Mouse (Mus musculus) lung, embryonic 15.5 days (tissue): ENCODE data around the gene Kif26a. TPM values are rescaled to one million over a fixed set of nuclear protein-coding genes. Genes with fewer than 3 reads are reported as not detected.

Source experiments
- ATAC-seq: fragments of 200-750 bp; cut with Nextera tagmentation; 2 replicates; pipeline ENCODE4 v1.8.0; 2017; ENCODE audit warnings: moderate number of reproducible peaks, borderline replicate concordance; ENCODE audit not compliant: low FRiP score, low TSS enrichment; ENCODE audit errors: extremely low read depth
- H3K27ac ChIP-seq: fragments of 300-500 bp; sonication (generic); 2 replicates; pipeline ENCODE4 v1.5.1; 2015; ENCODE audit warnings: moderate library complexity, mild to moderate bottlenecking, inconsistent platforms
- H3K27me3 ChIP-seq: fragments of 300-500 bp; sonication (generic); 2 replicates; pipeline ENCODE4 v1.6.1; 2015; ENCODE audit warnings: inconsistent platforms
- H3K36me3 ChIP-seq: fragments of 300-500 bp; sonication (generic); 2 replicates; pipeline ENCODE4 v1.6.1; 2015; ENCODE audit warnings: inconsistent platforms
- H3K4me1 ChIP-seq: fragments of 300-500 bp; sonication (generic); 2 replicates; pipeline ENCODE4 v1.6.1; 2015; ENCODE audit warnings: inconsistent platforms
- H3K4me2 ChIP-seq: fragments of 300-500 bp; sonication (generic); 2 replicates; pipeline ENCODE4 v1.6.1; 2015; ENCODE audit warnings: inconsistent platforms, mild to moderate bottlenecking, moderate library complexity
- H3K4me3 ChIP-seq: fragments of 300-500 bp; sonication (generic); 2 replicates; pipeline ENCODE4 v1.5.1; 2015; ENCODE audit warnings: mild to moderate bottlenecking, inconsistent platforms
- H3K9ac ChIP-seq: fragments of 300-500 bp; sonication (generic); 2 replicates; pipeline ENCODE4 v1.6.1; 2015; ENCODE audit warnings: inconsistent platforms
- H3K9me3 ChIP-seq: fragments of 300-500 bp; sonication (generic); 2 replicates; pipeline ENCODE4 v1.6.1; 2016; ENCODE audit warnings: inconsistent platforms
- WGBS: fragments of 180-500 bp; shearing (Covaris S2); methylation state at CpG from one replicate; pipeline ENCODE4 v1.1.7; 2015; 5-methylcytosine and 5-hydroxymethylcytosine counted together
- polyA plus RNA-seq: library from polyadenylated mRNA; unstranded; fragments of >200 nt; fragmentation: Nextera tagmentation; extraction: Ambion mirVana; gene quantifications from 2 replicates; pipeline ENCODE4 v1.2.1, GENCODE M21; 2015

The Kif26a gene
- 3.0 and 3.2 TPM in 2 replicates for polyA plus RNA-seq

DNA sequence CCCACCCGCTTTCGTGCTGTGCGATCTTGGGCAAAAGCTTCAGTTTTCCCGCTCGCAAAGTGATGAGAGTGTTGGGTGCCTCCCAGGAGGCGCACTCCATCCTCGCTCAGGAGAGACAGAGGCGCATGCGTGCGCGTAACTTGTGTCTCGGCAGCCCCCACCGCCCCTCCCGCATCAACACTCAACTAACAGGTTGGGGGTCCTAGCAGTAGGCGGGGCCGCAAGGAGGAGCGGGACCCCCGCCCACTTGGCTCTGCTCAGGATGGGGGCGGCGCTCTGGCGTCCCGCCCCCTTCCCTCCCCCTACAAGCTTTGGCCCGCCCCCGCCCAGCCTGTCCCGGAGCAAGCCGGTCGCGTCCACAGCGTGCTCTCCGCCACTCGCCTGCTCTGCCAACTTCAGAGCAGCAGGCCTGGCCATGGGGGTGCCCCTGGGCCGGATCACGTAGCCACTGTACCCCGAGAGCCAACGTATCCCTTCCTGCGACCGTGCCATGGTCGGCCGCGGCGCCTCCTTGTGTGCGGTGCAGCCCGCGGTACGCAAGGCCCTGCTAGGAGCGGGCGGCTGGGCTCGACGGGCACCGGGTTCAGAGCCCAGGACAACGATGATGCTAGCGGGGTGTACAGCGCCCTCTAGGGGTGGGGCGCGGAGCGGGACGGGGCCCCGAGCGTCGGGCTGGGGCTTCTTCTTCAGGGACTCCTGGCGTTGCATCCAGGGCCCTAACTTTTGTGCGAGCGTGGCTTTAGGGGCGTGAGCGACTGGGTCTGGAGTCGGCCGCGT, at the start of gene Kif26a:
Gene Kif26a (plus strand): TSS at position 334 of the 777 bp plus-strand sequence.
- Histone ChIP-seq H3K9ac (peak within 1 kb of the TSS; percentile 42), H3K4me2 (peak within 1 kb of the TSS; percentile 93), H3K27me3 (peaks cover 67% of the 10 kb centered on the region), H3K36me3 (no peaks in the 10 kb centered on the region), H3K9me3 (no peaks in the 10 kb centered on the region), H3K4me1 (peaks cover 49% of the 10 kb centered on the region), H3K4me3 (peak within 1 kb of the TSS; percentile 53), H3K27ac (peak within 1 kb of the TSS; percentile 25; the same call in 1 of the 2 replicates)
- under 1% methylated on average over 59 of the region's 68 CpGs for WGBS
- ATAC-seq = peak; percentile 72; the same call in 1 of the 2 replicates

DNA sequence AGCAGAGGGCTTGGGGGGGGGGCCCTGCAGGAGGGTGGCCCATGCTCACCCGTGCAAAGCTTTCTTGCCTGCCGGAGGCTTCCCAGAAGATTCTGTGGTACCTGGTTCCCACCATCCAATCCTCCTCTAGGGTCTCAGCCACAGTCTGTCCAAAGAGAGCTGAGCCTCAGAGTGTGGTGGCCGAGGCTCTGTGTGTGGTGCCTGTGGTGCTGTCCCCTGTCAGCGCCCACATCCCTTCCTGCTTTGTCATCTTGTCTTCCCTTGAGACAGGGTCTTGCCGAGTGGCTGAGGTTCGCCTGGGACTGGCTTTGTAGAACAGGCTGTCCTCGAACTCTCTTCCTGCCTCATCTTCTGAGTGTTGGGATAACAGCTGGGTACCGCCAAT, 49.3 kb upstream of the Kif26a start:
- H3K27ac ChIP-seq = peak overlapping the region; percentile 10; the same call in 1 of the 2 replicates
- H3K9ac ChIP-seq = no peak overlapping the region
- peaks cover 14% of the 10 kb centered on the region for H3K4me1 ChIP-seq
- WGBS = 40% methylated on average over 8 of the region's 8 CpGs
- peaks cover 4% of the 10 kb centered on the region for H3K27me3 ChIP-seq
- no peak overlapping the region for H3K4me3 ChIP-seq
- no peak overlapping the region; the same call in 1 of the 2 replicates for H3K4me2 ChIP-seq
- no peaks in the 10 kb centered on the region for H3K36me3 ChIP-seq
- no peaks in the 10 kb centered on the region for H3K9me3 ChIP-seq
- ATAC-seq = peak; percentile 53

DNA sequence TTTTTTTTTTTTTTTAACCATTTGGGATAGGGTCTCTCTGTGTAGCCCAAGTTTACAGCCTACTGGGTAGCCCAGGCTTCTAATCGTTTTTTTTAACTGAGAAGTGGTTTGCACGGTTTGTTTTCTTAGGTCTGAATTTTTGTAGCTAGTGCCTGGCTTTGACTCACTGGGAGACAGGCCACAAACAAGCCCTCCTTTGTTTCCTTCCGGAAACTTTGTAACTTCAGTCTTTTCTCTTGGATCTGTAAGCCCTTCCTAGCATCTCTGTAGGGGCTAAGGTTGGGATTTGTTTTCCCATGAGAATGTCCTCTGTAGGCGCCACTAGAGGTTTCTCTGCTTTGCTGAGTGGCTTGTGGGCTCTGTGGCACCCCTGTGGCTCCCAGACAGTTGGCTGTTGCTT, 45.9 kb upstream of the Kif26a start:
- Histone ChIP-seq H3K4me2 (no peak overlapping the region), H3K4me3 (no peak overlapping the region), H3K9me3 (no peaks in the 10 kb centered on the region), H3K27me3 (no peaks in the 10 kb centered on the region), H3K36me3 (no peaks in the 10 kb centered on the region), H3K4me1 (peaks cover 14% of the 10 kb centered on the region), H3K27ac (no peak overlapping the region), H3K9ac (no peak overlapping the region)
- ATAC-seq = no peak
- 53% methylated on average over 4 of the region's 4 CpGs for WGBS

DNA sequence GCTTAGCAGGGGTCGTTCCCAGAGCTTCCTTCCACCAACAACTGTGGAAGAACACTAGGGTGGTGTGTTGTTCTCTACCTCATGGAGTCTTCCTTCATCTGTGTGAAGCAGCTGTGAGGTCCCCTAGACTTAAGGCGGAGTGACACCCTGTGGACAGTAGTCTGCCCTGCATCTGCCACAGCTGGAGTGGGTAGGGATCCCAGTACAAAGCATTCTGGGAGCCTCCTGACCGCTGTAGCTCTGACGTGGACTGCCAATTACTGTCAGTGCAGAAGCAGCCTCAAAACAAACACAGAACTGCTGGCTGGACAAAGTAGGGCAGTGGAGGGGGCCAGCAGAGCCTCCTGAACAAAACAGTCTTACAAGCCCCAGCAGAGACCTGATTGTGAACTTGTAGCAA, 45.0 kb upstream of the Kif26a start:
- H3K36me3 ChIP-seq = no peaks in the 10 kb centered on the region
- no peaks in the 10 kb centered on the region for H3K27me3 ChIP-seq
- no peak overlapping the region for H3K9ac ChIP-seq
- ATAC-seq = peak; percentile 25; the same call in 1 of the 2 replicates
- 35% methylated on average over 4 of the region's 4 CpGs for WGBS
- H3K4me2 ChIP-seq = no peak overlapping the region
- no peak overlapping the region for H3K27ac ChIP-seq
- no peaks in the 10 kb centered on the region for H3K9me3 ChIP-seq
- H3K4me3 ChIP-seq = no peak overlapping the region
- H3K4me1 ChIP-seq = peaks cover 10% of the 10 kb centered on the region

DNA sequence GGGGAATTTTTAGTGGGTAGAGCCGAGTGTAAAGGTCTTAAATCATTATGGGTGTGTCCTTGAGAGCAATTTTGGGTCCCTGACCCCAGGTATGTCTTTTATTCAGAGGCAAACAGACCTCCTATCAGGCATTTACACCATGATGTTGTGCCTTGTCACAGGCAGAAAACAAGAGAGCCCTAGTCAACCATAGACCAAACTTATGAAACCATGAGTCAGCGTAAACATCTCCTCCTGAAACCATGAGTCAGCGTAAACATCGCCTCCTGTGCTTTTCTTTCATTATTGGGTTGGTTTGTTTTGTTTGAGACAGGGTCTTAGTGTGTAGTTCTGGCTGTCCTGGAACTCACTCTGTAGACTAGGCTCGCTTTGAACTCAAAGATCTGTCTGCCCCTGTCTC, 42.8 kb upstream of the Kif26a start:
- Histone ChIP-seq H3K36me3 (no peaks in the 10 kb centered on the region), H3K9me3 (no peaks in the 10 kb centered on the region), H3K9ac (no peak overlapping the region), H3K4me2 (no peak overlapping the region), H3K27me3 (no peaks in the 10 kb centered on the region; the same call in 1 of the 2 replicates), H3K4me3 (no peak overlapping the region), H3K27ac (no peak overlapping the region), H3K4me1 (peaks cover 14% of the 10 kb centered on the region; the same call in 1 of the 2 replicates)
- ATAC-seq = no peak
- WGBS = 84% methylated on average over 5 of the region's 5 CpGs

DNA sequence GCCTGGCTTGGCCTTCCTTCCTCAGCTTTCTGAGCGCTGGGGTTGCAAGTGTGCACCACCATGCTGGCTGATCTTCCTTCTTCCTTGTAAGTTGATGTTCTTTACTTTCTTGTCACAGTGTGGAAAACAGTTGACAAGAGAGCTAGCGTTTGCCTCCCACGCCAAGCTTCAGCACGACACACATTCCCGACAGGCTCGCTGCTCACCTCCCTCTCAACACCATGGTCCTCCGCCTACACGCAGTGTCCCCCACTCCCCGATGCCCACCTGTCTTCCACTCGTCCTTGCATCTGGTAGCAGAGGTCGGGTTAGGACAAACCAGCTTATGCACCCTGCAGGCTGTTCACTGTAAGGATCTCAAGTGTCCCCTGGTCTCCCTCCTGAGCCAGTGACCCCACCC, 41.1 kb upstream of the Kif26a start:
- Histone ChIP-seq H3K4me1 (peaks cover 14% of the 10 kb centered on the region; the same call in 1 of the 2 replicates), H3K9ac (no peak overlapping the region), H3K27ac (no peak overlapping the region), H3K4me2 (no peak overlapping the region), H3K9me3 (no peaks in the 10 kb centered on the region), H3K27me3 (no peaks in the 10 kb centered on the region; the same call in 1 of the 2 replicates), H3K4me3 (no peak overlapping the region), H3K36me3 (no peaks in the 10 kb centered on the region)
- ATAC-seq = no peak
- WGBS = 85% methylated on average over 11 of the region's 11 CpGs

DNA sequence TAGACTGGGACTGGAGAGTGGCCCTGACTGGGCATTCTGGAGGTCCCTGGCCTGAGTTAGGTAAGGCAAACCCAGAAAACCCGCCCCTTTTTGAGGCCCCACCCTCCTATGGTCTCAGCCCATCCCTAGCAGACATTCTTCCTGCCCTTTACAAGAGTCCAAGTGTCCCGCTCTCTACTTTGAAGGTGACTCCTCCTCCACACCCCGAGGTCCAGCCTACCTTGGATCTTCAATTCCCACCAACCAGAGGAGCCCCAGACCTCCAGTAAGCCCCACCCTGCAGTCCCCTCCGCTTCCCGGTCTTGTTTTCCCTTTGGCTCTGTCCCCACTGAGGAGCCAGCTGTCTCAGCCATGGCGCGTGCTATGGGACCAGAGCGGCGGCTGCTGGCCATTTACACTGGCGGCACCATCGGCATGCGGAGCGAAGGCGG, 39.5 kb upstream of the Kif26a start, which contains the start of gene Aspg:
Gene Aspg (plus strand): TSS at position 139 of the 431 bp plus-strand sequence.
- Histone ChIP-seq H3K4me1 (peaks cover 11% of the 10 kb centered on the region; the same call in 1 of the 2 replicates), H3K27ac (no peak within 1 kb of the TSS), H3K36me3 (no peaks in the 10 kb centered on the region), H3K4me3 (peak within 1 kb of the TSS; percentile 25), H3K4me2 (peak within 1 kb of the TSS; percentile 53), H3K9me3 (no peaks in the 10 kb centered on the region), H3K9ac (no peak within 1 kb of the TSS), H3K27me3 (no peaks in the 10 kb centered on the region; the same call in 1 of the 2 replicates)
- peak; percentile 77 for ATAC-seq
- WGBS = under 1% methylated on average over 14 of the region's 14 CpGs

DNA sequence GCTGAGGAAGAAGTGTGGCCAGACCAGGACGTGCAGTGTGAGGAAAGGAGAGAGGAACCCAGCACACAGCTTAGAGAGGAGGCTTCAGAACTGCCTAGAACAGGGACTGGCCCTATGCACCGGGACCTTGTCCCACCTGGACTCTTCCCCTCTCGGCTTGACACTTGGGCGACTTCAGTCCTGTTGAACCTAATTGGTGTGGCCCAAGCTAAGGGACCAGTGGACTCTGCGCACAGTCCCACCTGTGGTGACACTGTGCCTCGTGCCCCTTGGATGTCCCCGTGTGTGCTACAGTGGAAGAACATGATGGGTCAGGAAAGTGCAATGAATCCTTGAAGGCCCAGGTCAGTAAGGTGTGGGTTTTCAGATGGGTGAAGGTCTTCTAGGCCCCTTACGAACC, 38.3 kb upstream of the Kif26a start:
- no peak overlapping the region for H3K4me3 ChIP-seq
- no peaks in the 10 kb centered on the region for H3K9me3 ChIP-seq
- no peak overlapping the region for H3K4me2 ChIP-seq
- H3K27ac ChIP-seq = no peak overlapping the region
- ATAC-seq = no peak
- H3K9ac ChIP-seq = no peak overlapping the region
- H3K36me3 ChIP-seq = no peaks in the 10 kb centered on the region
- no peaks in the 10 kb centered on the region; the same call in 1 of the 2 replicates for H3K27me3 ChIP-seq
- peaks cover 11% of the 10 kb centered on the region; the same call in 1 of the 2 replicates for H3K4me1 ChIP-seq
- WGBS = 85% methylated on average over 8 of the region's 8 CpGs

DNA sequence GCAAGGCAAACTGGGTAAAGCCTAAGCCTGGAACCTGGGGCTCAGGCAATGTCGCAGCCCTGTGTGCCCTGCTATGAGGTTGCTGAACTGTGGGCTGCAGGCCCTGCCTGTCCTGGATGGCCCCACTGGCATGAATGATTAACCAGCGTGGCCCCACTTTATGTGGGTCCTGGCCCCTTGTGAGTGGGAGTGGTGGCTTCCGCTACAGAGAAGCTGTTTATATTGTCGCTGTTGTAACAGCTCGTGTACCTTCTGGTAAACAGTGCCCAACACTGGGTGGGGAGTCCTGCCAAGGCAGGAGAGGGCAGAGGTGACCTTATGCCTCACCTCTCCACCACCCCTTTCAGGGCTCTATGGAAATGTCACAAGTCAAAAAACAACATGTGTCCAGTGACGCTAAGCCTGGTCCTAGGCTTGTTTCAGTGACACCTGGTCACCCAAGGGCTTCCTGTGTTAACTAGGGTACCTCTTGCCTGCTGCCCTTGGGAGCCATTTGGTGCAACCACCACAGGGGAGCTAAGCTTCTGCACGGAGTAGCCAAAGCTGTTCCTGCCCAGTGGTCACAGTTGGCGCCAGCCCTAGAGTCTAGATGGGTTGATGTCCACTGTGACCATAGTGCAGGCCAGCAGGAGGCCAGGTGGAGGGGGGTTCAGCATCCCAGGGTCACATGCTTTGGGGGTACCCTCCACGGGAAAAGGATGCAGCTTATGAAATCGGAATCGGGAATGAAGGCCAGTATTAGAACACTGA, 37.1 kb upstream of the Kif26a start:
- no peak overlapping the region for H3K4me2 ChIP-seq
- WGBS = 67% methylated on average over 11 of the region's 11 CpGs
- H3K4me3 ChIP-seq = no peak overlapping the region
- no peak overlapping the region for H3K9ac ChIP-seq
- H3K9me3 ChIP-seq = no peaks in the 10 kb centered on the region
- peaks cover 11% of the 10 kb centered on the region; the same call in 1 of the 2 replicates for H3K4me1 ChIP-seq
- no peak for ATAC-seq
- H3K36me3 ChIP-seq = no peaks in the 10 kb centered on the region
- no peaks in the 10 kb centered on the region; the same call in 1 of the 2 replicates for H3K27me3 ChIP-seq
- no peak overlapping the region for H3K27ac ChIP-seq

DNA sequence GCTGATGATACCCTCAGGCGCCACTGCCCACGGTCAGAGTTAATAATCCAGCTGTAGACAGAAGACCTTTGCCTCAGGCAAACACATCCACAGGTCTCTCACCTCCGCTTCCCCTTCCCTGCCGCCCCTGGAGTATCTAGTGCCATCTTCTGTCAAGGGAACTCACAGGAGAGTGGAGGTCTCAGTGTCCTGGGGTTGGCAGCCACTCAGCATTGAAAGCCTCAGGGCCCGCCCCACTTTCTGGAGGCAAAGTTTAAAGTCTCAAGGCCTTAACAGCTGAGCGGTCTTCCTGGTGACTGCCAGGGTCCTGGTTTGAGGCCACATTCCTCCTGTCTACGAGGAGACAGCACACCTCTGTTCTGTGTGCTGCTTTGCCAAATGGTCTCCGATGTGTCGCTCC, 36.3 kb upstream of the Kif26a start:
- H3K4me3 ChIP-seq = no peak overlapping the region
- peaks cover 11% of the 10 kb centered on the region; the same call in 1 of the 2 replicates for H3K4me1 ChIP-seq
- no peak overlapping the region for H3K27ac ChIP-seq
- ATAC-seq = no peak
- H3K36me3 ChIP-seq = no peaks in the 10 kb centered on the region
- H3K9me3 ChIP-seq = no peaks in the 10 kb centered on the region
- 71% methylated on average over 9 of the region's 9 CpGs for WGBS
- no peak overlapping the region for H3K9ac ChIP-seq
- H3K4me2 ChIP-seq = no peak overlapping the region
- H3K27me3 ChIP-seq = no peaks in the 10 kb centered on the region; the same call in none of the 2 replicates

DNA sequence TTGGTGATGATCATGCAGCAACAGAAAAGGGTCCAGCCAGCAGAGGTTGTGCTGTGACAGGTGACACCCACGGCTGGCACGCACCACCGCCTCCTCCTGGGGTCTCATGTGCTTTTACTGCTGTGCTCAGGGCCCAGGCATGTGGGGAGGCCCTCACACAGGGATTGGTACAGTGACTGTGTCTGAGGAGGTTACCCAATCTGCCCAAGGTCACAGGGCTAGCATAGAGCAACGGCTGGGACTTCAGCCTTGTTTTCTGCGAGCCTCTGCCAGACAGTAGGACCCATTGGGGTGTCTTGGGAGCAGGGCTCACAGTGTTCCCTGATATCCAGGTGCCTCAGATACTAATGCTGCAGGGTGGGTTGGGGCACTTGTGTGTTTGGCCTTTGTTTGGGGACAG, 34.7 kb upstream of the Kif26a start:
- no peak for ATAC-seq
- Histone ChIP-seq H3K4me3 (no peak overlapping the region), H3K9ac (no peak overlapping the region), H3K4me2 (no peak overlapping the region), H3K27me3 (no peaks in the 10 kb centered on the region; the same call in none of the 2 replicates), H3K36me3 (no peaks in the 10 kb centered on the region), H3K4me1 (peaks cover 8% of the 10 kb centered on the region; the same call in 1 of the 2 replicates), H3K27ac (no peak overlapping the region), H3K9me3 (no peaks in the 10 kb centered on the region)
- 72% methylated on average over 5 of the region's 5 CpGs for WGBS
